Mouse (Mus musculus): ENCODE results near the gene Mbnl1. TPM values are rescaled to one million over a fixed set of nuclear protein-coding genes. Genes with fewer than 3 reads are reported as not detected.

The Mbnl1 gene
- polyA plus RNA-seq, 1 experiment from 2014 or later = 70.0 TPM

- no peaks in the 10 kb centered on the region for H3K27me3 ChIP-seq (ENCODE audit: control insufficient read depth, insufficient read depth, low read length)
- no peak overlapping the region for H3K9ac ChIP-seq (ENCODE audit: low read length)
- no peaks in the 10 kb centered on the region for H3K9me3 ChIP-seq (ENCODE audit: control insufficient read depth, low read length)
- no peak overlapping the region for H3K4me3 ChIP-seq (ENCODE audit: low read depth, low read length)
- no peak overlapping the region for H3K27ac ChIP-seq (replicated peaks; ENCODE audit: low read depth, low read length)
- WGBS = 78% methylated on average over 7 of the region's 7 CpGs
- H3K36me3 ChIP-seq (ENCODE audit: control insufficient read depth, insufficient read depth, low read length) = no peaks in the 10 kb centered on the region
- H3K4me1 ChIP-seq (ENCODE audit: control insufficient read depth, insufficient read depth, low read length) = peaks cover 3% of the 10 kb centered on the region
- DNase-seq (ENCODE audit: low spot score) (no peak), ATAC-seq (ENCODE audit: insufficient number of reproducible peaks, low FRiP score, low TSS enrichment, low read depth) (no peak)
- H3K4me2 ChIP-seq (ENCODE audit: low read depth, severe bottlenecking) = no peak overlapping the region
These were observed 85.7 kb downstream of the Mbnl1 start for GRCm38 (mm10) chr3:60558252-60558862.

GRCm38 (mm10) chr3:60559762-60560161 lies 87.1 kb downstream of the Mbnl1 start:
- 95% methylated on average over 2 of the region's 2 CpGs for WGBS

GRCm38 (mm10) chr3:60563529-60564243 lies 91.1 kb downstream of the Mbnl1 start:
- Histone ChIP-seq H3K9ac (ENCODE audit: low read length) (no peak overlapping the region), H3K27ac (replicated peaks; ENCODE audit: low read depth, low read length) (no peak overlapping the region), H3K36me3 (ENCODE audit: control insufficient read depth, insufficient read depth, low read length) (no peaks in the 10 kb centered on the region), H3K4me2 (ENCODE audit: low read depth, severe bottlenecking) (no peak overlapping the region), H3K27me3 (ENCODE audit: control insufficient read depth, insufficient read depth, low read length) (no peaks in the 10 kb centered on the region), H3K4me3 (ENCODE audit: low read depth, low read length) (no peak overlapping the region), H3K9me3 (ENCODE audit: control insufficient read depth, low read length) (no peaks in the 10 kb centered on the region), H3K4me1 (ENCODE audit: control insufficient read depth, insufficient read depth, low read length) (peaks cover 10% of the 10 kb centered on the region)
- no peak for ATAC-seq (ENCODE audit: insufficient number of reproducible peaks, low FRiP score, low TSS enrichment, low read depth)
- WGBS = 58% methylated on average over 10 of the region's 10 CpGs
- DNase-seq (ENCODE audit: low spot score) = no peak

More at GRCm38 (mm10) chr3:60559762-60560161, 87.1 kb downstream of the Mbnl1 start:
- no peak for DNase-seq (ENCODE audit: low spot score)
- H3K4me3 ChIP-seq (ENCODE audit: low read depth, low read length) = no peak overlapping the region
- H3K27me3 ChIP-seq (ENCODE audit: control insufficient read depth, insufficient read depth, low read length) = no peaks in the 10 kb centered on the region
- no peak for ATAC-seq (ENCODE audit: insufficient number of reproducible peaks, low FRiP score, low TSS enrichment, low read depth)
- H3K27ac ChIP-seq (replicated peaks; ENCODE audit: low read depth, low read length) = no peak overlapping the region
- no peaks in the 10 kb centered on the region for H3K36me3 ChIP-seq (ENCODE audit: control insufficient read depth, insufficient read depth, low read length)
- peaks cover 10% of the 10 kb centered on the region for H3K4me1 ChIP-seq (ENCODE audit: control insufficient read depth, insufficient read depth, low read length)
- H3K4me2 ChIP-seq (ENCODE audit: low read depth, severe bottlenecking) = no peak overlapping the region
- H3K9me3 ChIP-seq (ENCODE audit: control insufficient read depth, low read length) = no peaks in the 10 kb centered on the region
- no peak overlapping the region for H3K9ac ChIP-seq (ENCODE audit: low read length)

- H3K4me1 ChIP-seq (ENCODE audit: control insufficient read depth, insufficient read depth, low read length) = peaks cover 10% of the 10 kb centered on the region
- no peak overlapping the region for H3K27ac ChIP-seq (replicated peaks; ENCODE audit: low read depth, low read length)
- no peaks in the 10 kb centered on the region for H3K9me3 ChIP-seq (ENCODE audit: control insufficient read depth, low read length)
- H3K4me2 ChIP-seq (ENCODE audit: low read depth, severe bottlenecking) = no peak overlapping the region
- H3K36me3 ChIP-seq (ENCODE audit: control insufficient read depth, insufficient read depth, low read length) = no peaks in the 10 kb centered on the region
- DNase-seq (ENCODE audit: low spot score) (no peak), ATAC-seq (ENCODE audit: insufficient number of reproducible peaks, low FRiP score, low TSS enrichment, low read depth) (no peak)
- H3K9ac ChIP-seq (ENCODE audit: low read length) = no peak overlapping the region
- no peak overlapping the region for H3K4me3 ChIP-seq (ENCODE audit: low read depth, low read length)
- H3K27me3 ChIP-seq (ENCODE audit: control insufficient read depth, insufficient read depth, low read length) = no peaks in the 10 kb centered on the region
- 58% methylated on average over 2 of the region's 2 CpGs for WGBS
These were observed 91.6 kb downstream of the Mbnl1 start for GRCm38 (mm10) chr3:60564244-60564643.

GRCm38 (mm10) chr3:60565204-60565603 lies 92.6 kb downstream of the Mbnl1 start:
- DNase-seq (ENCODE audit: low spot score) (no peak), ATAC-seq (ENCODE audit: insufficient number of reproducible peaks, low FRiP score, low TSS enrichment, low read depth) (no peak)
- 88% methylated on average over 3 of the region's 3 CpGs for WGBS
- Histone ChIP-seq H3K4me2 (ENCODE audit: low read depth, severe bottlenecking) (no peak overlapping the region), H3K27ac (replicated peaks; ENCODE audit: low read depth, low read length) (no peak overlapping the region), H3K4me3 (ENCODE audit: low read depth, low read length) (no peak overlapping the region), H3K36me3 (ENCODE audit: control insufficient read depth, insufficient read depth, low read length) (no peaks in the 10 kb centered on the region), H3K9me3 (ENCODE audit: control insufficient read depth, low read length) (no peaks in the 10 kb centered on the region), H3K27me3 (ENCODE audit: control insufficient read depth, insufficient read depth, low read length) (no peaks in the 10 kb centered on the region), H3K9ac (ENCODE audit: low read length) (no peak overlapping the region), H3K4me1 (ENCODE audit: control insufficient read depth, insufficient read depth, low read length) (peaks cover 10% of the 10 kb centered on the region)

- Histone ChIP-seq H3K36me3 (ENCODE audit: control insufficient read depth, insufficient read depth, low read length) (no peaks in the 10 kb centered on the region), H3K4me3 (ENCODE audit: low read depth, low read length) (no peak overlapping the region), H3K27ac (replicated peaks; ENCODE audit: low read depth, low read length) (no peak overlapping the region), H3K9me3 (ENCODE audit: control insufficient read depth, low read length) (no peaks in the 10 kb centered on the region), H3K4me1 (ENCODE audit: control insufficient read depth, insufficient read depth, low read length) (peaks cover 10% of the 10 kb centered on the region), H3K27me3 (ENCODE audit: control insufficient read depth, insufficient read depth, low read length) (no peaks in the 10 kb centered on the region), H3K9ac (ENCODE audit: low read length) (no peak overlapping the region), H3K4me2 (ENCODE audit: low read depth, severe bottlenecking) (no peak overlapping the region)
- ATAC-seq (ENCODE audit: insufficient number of reproducible peaks, low FRiP score, low TSS enrichment, low read depth) (no peak), DNase-seq (ENCODE audit: low spot score) (no peak)
- WGBS = 88% methylated on average over 3 of the region's 3 CpGs
These were observed 93.3 kb downstream of the Mbnl1 start for GRCm38 (mm10) chr3:60565950-60566349.

- Histone ChIP-seq H3K27me3 (ENCODE audit: control insufficient read depth, insufficient read depth, low read length) (no peaks in the 10 kb centered on the region), H3K9me3 (ENCODE audit: control insufficient read depth, low read length) (no peaks in the 10 kb centered on the region), H3K4me3 (ENCODE audit: low read depth, low read length) (no peak overlapping the region), H3K4me2 (ENCODE audit: low read depth, severe bottlenecking) (no peak overlapping the region), H3K4me1 (ENCODE audit: control insufficient read depth, insufficient read depth, low read length) (peaks cover 9% of the 10 kb centered on the region), H3K36me3 (ENCODE audit: control insufficient read depth, insufficient read depth, low read length) (no peaks in the 10 kb centered on the region), H3K9ac (ENCODE audit: low read length) (no peak overlapping the region), H3K27ac (replicated peaks; ENCODE audit: low read depth, low read length) (no peak overlapping the region)
- ATAC-seq (ENCODE audit: insufficient number of reproducible peaks, low FRiP score, low TSS enrichment, low read depth) (no peak), DNase-seq (ENCODE audit: low spot score) (no peak)
- 70% methylated on average over 1 of the region's 1 CpGs for WGBS
These were observed 95.6 kb downstream of the Mbnl1 start for GRCm38 (mm10) chr3:60568171-60568684.

DNA sequence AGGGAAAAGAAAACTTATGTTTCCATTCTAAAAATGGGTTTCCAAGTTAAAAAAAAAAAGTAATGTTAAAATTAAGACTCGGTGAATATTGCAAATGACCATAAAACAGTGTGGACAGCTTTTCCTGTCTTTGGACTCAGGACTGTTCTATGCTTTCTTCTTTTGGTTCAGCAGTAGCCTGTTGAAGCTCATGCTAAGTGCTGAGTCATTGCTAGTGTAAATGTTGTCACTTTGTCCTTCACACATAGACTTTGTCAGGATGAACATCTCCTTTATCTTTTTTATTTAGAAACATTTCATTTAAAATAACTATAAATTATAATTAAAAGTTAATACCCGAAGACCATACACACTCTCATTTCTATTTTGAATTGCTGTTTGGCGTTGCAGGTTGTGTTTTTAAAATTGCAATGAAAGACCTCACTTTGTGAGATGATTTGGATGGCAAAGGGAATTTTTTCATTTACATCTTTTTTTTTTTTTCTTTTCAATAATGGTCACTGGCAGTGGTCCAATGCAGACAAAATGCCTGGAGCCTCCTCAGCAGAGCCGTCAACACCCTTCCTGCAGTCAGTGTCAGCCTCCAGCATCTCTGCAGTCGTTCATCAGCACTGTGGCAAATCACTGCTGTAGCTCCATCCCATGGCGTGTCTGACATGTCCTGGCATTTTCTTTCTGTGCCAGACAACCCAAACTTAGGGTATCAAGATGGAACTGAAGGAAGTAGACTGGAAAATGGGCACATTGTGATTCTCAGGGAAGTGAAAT lies 96.4 kb downstream of the Mbnl1 start:
- ATAC-seq (ENCODE audit: insufficient number of reproducible peaks, low FRiP score, low TSS enrichment, low read depth) = no peak

More for the DNA sequence above, 96.4 kb downstream of the Mbnl1 start:
- Histone ChIP-seq H3K4me1 (ENCODE audit: control insufficient read depth, insufficient read depth, low read length) (0 out of 2 replicates have a peak, but pooled peaks cover 5% of the 10 kb centered on the region), H3K36me3 (ENCODE audit: control insufficient read depth, insufficient read depth, low read length) (no peaks in the 10 kb centered on the region), H3K4me2 (ENCODE audit: low read depth, severe bottlenecking) (no peak overlapping the region), H3K4me3 (ENCODE audit: low read depth, low read length) (no peak overlapping the region), H3K9me3 (ENCODE audit: control insufficient read depth, low read length) (no peaks in the 10 kb centered on the region), H3K9ac (ENCODE audit: low read length) (no peak overlapping the region), H3K27ac (replicated peaks; ENCODE audit: low read depth, low read length) (no peak overlapping the region), H3K27me3 (ENCODE audit: control insufficient read depth, insufficient read depth, low read length) (no peaks in the 10 kb centered on the region)
- no peak for DNase-seq (ENCODE audit: low spot score)
- 79% methylated on average over 6 of the region's 6 CpGs for WGBS
